Mouse (Mus musculus) small intestine, adult 2 months (tissue): ENCODE data around the gene Emp2.

Experiments
- CTCF ChIP-seq: fragments of 200-500 bp; IDR thresholded peaks from 2 replicates; pipeline ENCODE4 v1.5.1; 2012; ENCODE audit warnings: low read depth, mild to moderate bottlenecking, control low read depth, inconsistent platforms, low read length, moderate library complexity, mixed read lengths; ENCODE audit not compliant: insufficient replicate concordance, insufficient read length; ENCODE audit errors: extremely low read depth
- POLR2A ChIP-seq: fragments of 200-500 bp; IDR thresholded peaks from 2 replicates; pipeline ENCODE4 v1.6.1; 2012; ENCODE audit warnings: low read depth, mild to moderate bottlenecking, control low read depth, inconsistent platforms, low read length, moderate library complexity

- TF ChIP-seq CTCF = no peak
- no peak for TF ChIP-seq POLR2A
Measured at GRCm38 (mm10) chr16:10351050-10351636, 37.4 kb upstream of the Emp2 start.
